Mouse (Mus musculus) embryonic fibroblast, embryonic 13.5 days (primary cell): ENCODE data around the gene Rhox4c.
"Not testable (repeated sequence)": the region's sequence is repeated elsewhere in the genome, so short reads cannot be mapped to it uniquely, and the experiment has no call there.

Source experiments
- CTCF ChIP-seq: IDR thresholded peaks from 2 replicates; pipeline ENCODE4 v1.5.1; 2011; ENCODE audit warnings: mild to moderate bottlenecking, control low read depth, low read length, moderate library complexity, borderline replicate concordance; ENCODE audit not compliant: insufficient read depth
- POLR2A ChIP-seq: IDR thresholded peaks from 2 replicates; pipeline ENCODE4 v1.6.1; 2011; ENCODE audit warnings: low read depth, mild to moderate bottlenecking, control low read depth, low read length, moderate library complexity

DNA sequence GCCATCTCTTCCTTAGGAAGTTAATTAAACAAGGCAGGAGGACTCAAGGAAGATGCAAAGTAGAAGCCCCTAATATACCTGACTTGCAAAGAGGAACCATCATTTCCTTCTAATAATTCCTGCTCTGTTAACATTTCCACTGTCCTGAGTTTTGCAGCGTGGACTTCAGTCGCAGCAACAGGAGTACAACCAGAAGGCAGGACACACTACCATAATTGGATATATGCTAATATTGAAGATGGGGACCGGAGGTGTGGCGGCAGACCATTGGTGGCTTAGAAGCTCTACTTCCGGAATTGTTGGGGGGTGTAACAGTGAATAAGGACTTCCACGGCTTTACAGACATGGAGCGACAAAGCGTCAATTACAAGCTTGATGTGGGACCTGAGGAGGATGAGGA is 50.0 kb downstream of the Rhox4c start, which contains the start of gene Rhox2e:
- TF ChIP-seq CTCF, POLR2A: not testable (repeated sequence)
